Mouse (Mus musculus): ENCODE measurements around the gene Rab30. TPM values are rescaled to one million over a fixed set of nuclear protein-coding genes. Genes with fewer than 3 reads are reported as not detected.
A peak's percentile ranks its signal among the peaks of the same experiment; 100 is the strongest.

Gene Rab30
- polyA plus RNA-seq, 1 experiment from 2014 or later = 6.2 TPM

DNA sequence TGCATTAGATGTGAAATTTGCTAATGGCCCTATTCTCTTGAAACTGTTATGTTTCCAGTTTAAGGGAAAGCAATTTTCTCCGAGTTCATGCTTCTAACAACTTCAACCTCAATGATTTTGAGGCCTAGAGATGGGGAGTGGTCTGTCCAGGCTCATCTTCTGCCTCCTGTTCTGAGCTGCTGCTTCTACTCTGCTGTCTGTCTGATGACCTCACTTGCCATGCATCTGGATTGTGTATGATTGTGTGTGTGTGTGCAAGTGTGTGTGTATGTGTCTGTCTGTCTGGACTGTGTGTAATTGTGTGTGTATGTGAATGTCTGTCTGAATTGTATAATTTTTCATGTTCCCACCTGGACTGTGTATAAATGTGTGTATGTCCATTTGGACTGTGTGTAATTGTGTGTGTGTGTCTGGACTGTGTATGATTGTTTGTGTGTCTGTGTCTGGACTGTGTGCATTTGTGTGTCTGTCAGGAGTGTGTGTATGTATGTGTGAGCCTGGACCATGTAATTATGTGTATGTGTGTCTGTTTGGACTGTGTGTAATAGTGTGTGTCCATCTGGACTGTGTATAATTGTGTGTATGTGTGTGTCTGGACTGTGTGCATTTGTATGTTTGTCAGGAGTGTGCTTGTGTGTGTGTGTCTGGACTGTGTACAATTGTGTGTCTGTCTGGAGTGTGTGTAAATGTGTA, 81.2 kb downstream of the Rab30 start:
- H3K4me2 ChIP-seq = no peak overlapping the region
- WGBS (ENCODE audit: insufficient replicate concordance) = 46% methylated on average over 1 of the region's 1 CpGs

DNA sequence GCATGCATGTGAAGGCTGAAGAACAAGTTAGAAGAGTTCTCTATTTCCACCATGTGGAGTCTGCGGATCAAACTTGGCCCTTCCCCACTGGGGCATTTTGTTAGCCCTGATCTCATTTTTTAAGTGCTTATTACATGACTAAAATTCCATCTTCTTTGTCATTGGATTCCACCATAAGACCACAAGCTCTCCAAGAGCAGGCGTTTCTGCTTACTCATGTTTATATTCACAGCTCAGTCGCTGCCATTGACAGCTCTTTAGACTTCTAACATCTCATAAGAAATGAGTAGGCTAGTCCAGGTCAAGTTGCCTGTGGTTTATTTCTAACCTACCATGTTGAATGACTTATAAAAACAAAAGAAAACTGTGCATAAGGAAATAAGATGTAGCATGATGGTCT, 84.8 kb downstream of the Rab30 start:
- no peak for ATAC-seq
- Histone ChIP-seq H3K4me2 (no peak overlapping the region), H3K4me1 (no peaks in the 10 kb centered on the region), H3K27ac (no peak overlapping the region), H3K9me3 (replicated peaks) (no peaks in the 10 kb centered on the region), H3K36me3 (no peaks in the 10 kb centered on the region), H3K9ac (no peak overlapping the region), H3K4me3 (no peak overlapping the region), H3K27me3 (replicated peaks) (no peaks in the 10 kb centered on the region)
- WGBS (ENCODE audit: insufficient replicate concordance) = 84% methylated on average over 3 of the region's 3 CpGs

More for the DNA sequence above, 81.2 kb downstream of the Rab30 start:
- Histone ChIP-seq H3K27ac (no peak overlapping the region), H3K9me3 (replicated peaks) (no peaks in the 10 kb centered on the region), H3K9ac (no peak overlapping the region), H3K4me1 (no peaks in the 10 kb centered on the region), H3K4me3 (no peak overlapping the region), H3K36me3 (no peaks in the 10 kb centered on the region), H3K27me3 (replicated peaks) (no peaks in the 10 kb centered on the region)
- 0 out of 2 replicates have a peak, but pooled peaks have one; percentile 30 for ATAC-seq

DNA sequence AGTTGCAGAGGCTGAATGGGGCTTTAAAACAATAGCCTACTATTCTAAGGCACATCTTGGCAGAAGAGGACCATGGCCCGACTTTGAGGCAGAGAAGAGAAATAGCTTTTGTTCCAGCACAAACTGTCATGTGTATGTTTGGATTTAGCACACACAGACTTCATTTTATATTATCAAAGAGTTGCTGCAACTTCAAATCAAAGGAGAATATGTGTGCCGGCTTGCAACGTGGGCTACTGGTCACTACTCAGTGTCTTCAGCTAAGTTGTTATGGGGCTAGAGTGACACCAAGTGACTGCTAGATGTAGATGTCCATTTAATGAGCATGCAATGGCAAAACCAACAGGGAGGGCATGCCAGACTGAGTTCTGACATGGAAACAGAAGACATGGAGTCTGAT, 86.6 kb downstream of the Rab30 start:
- no peaks in the 10 kb centered on the region for H3K9me3 ChIP-seq (replicated peaks)
- no peak overlapping the region for H3K4me2 ChIP-seq
- H3K4me3 ChIP-seq = no peak overlapping the region
- WGBS (ENCODE audit: insufficient replicate concordance) = 56% methylated on average over 3 of the region's 3 CpGs
- H3K27me3 ChIP-seq (replicated peaks) = no peaks in the 10 kb centered on the region
- H3K36me3 ChIP-seq = no peaks in the 10 kb centered on the region
- no peak overlapping the region for H3K9ac ChIP-seq
- H3K4me1 ChIP-seq = no peaks in the 10 kb centered on the region
- ATAC-seq = no peak
- H3K27ac ChIP-seq = no peak overlapping the region

DNA sequence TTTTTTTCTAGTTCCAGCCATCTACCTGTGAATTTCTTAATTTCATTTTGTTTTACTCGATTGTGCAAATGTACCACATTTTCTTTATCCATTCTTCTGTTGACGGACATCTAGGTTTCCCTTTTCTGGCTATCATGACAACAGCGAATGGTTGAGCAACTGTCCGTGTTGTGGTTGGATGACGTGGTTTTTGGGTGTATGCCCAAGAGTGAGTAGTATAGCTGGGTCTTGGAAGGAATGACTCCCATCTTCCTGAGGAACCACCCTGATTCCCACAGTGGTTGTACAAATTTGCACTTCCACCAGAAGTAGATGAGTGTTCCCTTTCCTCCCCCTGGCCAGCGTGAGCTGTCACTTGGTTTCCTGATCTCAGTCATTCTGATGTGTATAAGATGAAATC, 91.0 kb downstream of the Rab30 start:
- ATAC-seq = no peak
- Histone ChIP-seq H3K4me1 (no peaks in the 10 kb centered on the region), H3K4me2 (no peak overlapping the region), H3K27me3 (replicated peaks) (no peaks in the 10 kb centered on the region), H3K9me3 (replicated peaks) (no peaks in the 10 kb centered on the region), H3K9ac (no peak overlapping the region), H3K4me3 (no peak overlapping the region), H3K36me3 (no peaks in the 10 kb centered on the region), H3K27ac (no peak overlapping the region)
- 62% methylated on average over 6 of the region's 6 CpGs for WGBS (ENCODE audit: insufficient replicate concordance)

DNA sequence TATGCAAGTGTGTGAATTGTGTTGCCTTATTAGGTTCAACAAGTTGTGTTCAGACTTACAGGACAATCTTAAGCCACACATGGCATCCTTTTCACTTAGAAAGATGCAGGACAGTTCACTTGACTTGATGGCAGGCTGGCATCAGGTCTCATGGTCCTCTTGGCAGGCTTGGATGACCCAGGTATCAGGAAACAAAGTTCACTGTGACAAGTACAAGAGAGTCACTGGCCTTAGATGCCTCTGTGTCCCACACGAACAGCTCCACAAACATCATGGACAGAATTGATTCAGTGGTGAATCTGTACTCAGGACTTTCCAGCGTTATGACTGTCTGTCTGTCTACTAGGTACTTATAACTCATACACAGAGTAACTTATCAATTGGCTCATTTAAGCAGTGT, 93.0 kb downstream of the Rab30 start:
- Histone ChIP-seq H3K9me3 (replicated peaks) (no peaks in the 10 kb centered on the region), H3K4me1 (no peaks in the 10 kb centered on the region), H3K9ac (no peak overlapping the region), H3K36me3 (no peaks in the 10 kb centered on the region), H3K27me3 (replicated peaks) (no peaks in the 10 kb centered on the region), H3K27ac (no peak overlapping the region), H3K4me3 (no peak overlapping the region), H3K4me2 (no peak overlapping the region)
- 71% methylated on average over 2 of the region's 2 CpGs for WGBS (ENCODE audit: insufficient replicate concordance)
- ATAC-seq = no peak

DNA sequence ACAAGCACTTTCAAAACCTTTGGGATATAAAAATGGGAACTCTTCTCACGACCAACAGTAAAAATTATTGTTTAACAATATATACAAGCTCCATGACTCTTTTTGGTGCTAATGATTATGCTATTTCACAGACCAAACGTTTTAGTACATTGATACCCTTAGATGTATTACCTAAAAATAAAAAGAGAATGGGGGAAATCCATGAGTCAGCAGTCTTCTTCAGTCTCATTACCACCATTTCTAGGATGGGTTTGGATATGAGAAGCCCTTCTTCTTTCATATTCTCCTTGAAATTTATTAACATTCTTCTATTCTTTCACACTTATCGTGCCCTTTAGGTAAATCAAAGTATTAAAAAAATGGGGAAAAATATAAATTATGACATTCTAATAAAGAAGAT, 95.0 kb downstream of the Rab30 start:
- Histone ChIP-seq H3K36me3 (no peaks in the 10 kb centered on the region), H3K27ac (no peak overlapping the region), H3K9me3 (replicated peaks) (no peaks in the 10 kb centered on the region), H3K4me3 (no peak overlapping the region), H3K4me2 (no peak overlapping the region), H3K27me3 (replicated peaks) (no peaks in the 10 kb centered on the region), H3K9ac (no peak overlapping the region), H3K4me1 (no peaks in the 10 kb centered on the region)
- no peak for ATAC-seq
- 55% methylated on average over 3 of the region's 3 CpGs for WGBS (ENCODE audit: insufficient replicate concordance)

DNA sequence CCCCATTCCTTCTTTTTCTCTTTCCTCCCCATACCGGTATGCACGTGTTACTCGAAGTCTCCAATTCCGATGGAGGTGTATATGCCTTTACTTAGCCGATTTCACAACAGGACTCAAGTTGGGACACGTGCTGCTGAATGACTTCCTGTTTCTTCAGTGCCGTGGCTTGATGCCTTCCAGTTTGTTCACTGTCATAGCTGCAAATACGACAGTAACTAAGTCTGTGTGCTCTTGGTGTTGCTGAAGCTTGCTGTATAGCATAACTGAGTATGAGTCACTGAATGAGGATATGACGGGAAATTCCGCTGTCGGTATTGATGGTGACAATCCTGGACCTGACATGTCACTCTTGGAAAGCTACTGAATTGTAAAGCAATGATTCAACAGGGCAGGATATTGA, 95.8 kb downstream of the Rab30 start:
- no peak for ATAC-seq
- Histone ChIP-seq H3K9ac (no peak overlapping the region), H3K27me3 (replicated peaks) (no peaks in the 10 kb centered on the region), H3K27ac (no peak overlapping the region), H3K36me3 (no peaks in the 10 kb centered on the region), H3K9me3 (replicated peaks) (no peaks in the 10 kb centered on the region), H3K4me2 (no peak overlapping the region), H3K4me1 (no peaks in the 10 kb centered on the region), H3K4me3 (no peak overlapping the region)
- 55% methylated on average over 11 of the region's 11 CpGs for WGBS (ENCODE audit: insufficient replicate concordance)

DNA sequence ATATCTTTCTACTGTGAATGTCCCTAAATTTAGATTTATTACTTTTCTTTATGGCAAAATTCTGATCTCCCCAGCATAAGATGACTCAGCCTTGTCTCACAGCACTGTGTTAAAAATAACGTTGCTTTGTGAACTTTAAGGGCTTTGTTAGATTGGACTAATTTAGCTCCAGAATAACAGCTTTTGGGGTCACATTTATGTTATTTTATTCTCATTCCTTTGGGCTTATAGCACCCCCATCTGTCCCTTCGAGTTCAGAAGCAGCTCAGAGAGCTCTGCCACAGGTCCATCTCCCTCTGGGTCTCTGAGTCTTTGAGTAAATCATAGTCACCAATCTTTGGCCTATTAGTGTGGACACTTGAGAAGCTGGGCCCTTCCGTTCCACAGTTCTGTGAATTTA, 96.5 kb downstream of the Rab30 start:
- H3K9ac ChIP-seq = no peak overlapping the region
- H3K27ac ChIP-seq = no peak overlapping the region
- 55% methylated on average over 3 of the region's 3 CpGs for WGBS (ENCODE audit: insufficient replicate concordance)
- H3K4me2 ChIP-seq = no peak overlapping the region
- no peak overlapping the region for H3K4me3 ChIP-seq
- no peaks in the 10 kb centered on the region for H3K9me3 ChIP-seq (replicated peaks)
- H3K4me1 ChIP-seq = no peaks in the 10 kb centered on the region
- no peaks in the 10 kb centered on the region for H3K27me3 ChIP-seq (replicated peaks)
- no peak for ATAC-seq
- no peaks in the 10 kb centered on the region for H3K36me3 ChIP-seq

DNA sequence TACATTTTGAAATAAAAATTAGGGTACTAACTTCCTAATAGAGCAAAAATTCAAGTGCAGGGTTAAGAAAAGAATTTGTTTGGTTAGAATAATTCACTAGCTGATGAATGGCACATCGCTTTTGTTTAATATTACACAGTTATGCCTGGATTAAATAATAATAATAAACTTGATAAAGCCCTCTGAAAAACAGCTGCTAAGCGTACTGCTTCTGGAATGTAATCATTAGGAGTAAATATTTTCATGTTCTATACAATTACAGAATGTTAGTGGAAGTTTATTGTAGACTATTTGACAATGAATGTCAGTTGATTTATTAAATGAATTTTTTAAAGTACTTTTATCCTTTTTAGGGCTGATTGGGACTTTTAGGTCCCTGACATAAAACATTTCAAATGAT, 100.9 kb downstream of the Rab30 start:
- Histone ChIP-seq H3K9ac (no peak overlapping the region), H3K9me3 (replicated peaks) (no peaks in the 10 kb centered on the region), H3K27ac (no peak overlapping the region), H3K4me2 (no peak overlapping the region), H3K4me3 (no peak overlapping the region), H3K4me1 (no peaks in the 10 kb centered on the region), H3K36me3 (no peaks in the 10 kb centered on the region), H3K27me3 (replicated peaks) (no peaks in the 10 kb centered on the region)
- WGBS (ENCODE audit: insufficient replicate concordance) = 54% methylated on average over 2 of the region's 2 CpGs
- no peak for ATAC-seq

DNA sequence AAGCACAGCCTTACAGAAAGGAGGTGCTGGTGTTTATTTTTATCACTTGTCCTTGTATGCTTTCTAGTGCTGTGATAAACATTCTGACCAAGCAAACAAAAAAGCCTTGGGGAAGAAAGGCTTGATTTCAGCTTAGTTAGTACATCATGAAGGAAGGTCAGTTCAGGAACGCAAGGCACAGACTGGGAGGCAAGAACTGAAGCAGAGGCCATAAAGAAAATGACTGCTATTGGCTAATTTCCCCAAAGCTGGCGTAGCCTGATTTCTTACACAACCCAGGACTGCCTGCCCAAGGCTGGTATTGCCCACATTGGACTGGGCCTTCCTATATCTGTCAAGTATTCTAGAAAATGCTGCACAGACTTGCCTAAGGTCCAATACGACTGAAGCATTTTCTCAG, 106.8 kb downstream of the Rab30 start:
- 70% methylated on average over 3 of the region's 3 CpGs for WGBS (ENCODE audit: insufficient replicate concordance)
- Histone ChIP-seq H3K4me2 (no peak overlapping the region), H3K4me1 (no peaks in the 10 kb centered on the region), H3K4me3 (no peak overlapping the region), H3K27me3 (replicated peaks) (no peaks in the 10 kb centered on the region), H3K9me3 (replicated peaks) (no peaks in the 10 kb centered on the region), H3K27ac (no peak overlapping the region), H3K36me3 (no peaks in the 10 kb centered on the region), H3K9ac (no peak overlapping the region)
- no peak for ATAC-seq

DNA sequence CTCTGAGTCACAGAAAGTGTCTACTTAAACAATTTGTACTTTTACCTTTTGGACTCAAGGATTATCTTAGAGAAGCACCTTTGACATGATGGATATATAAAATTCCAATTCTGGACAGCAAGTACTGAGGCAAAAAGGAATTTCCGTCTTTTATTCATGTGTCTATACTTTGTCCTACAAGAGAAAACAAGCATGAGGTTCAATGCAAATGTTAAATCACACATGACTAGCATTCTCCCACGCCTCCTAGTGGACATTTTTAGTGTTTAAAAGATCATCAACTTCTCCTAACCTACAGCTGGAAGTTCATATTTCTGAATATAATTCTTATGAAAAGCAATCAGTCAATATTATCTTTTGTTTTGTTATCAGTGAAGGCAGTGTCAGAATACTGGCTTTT, 125.1 kb downstream of the Rab30 start:
- Histone ChIP-seq H3K9me3 (replicated peaks) (no peaks in the 10 kb centered on the region), H3K9ac (no peak overlapping the region), H3K27ac (no peak overlapping the region), H3K4me2 (no peak overlapping the region), H3K4me3 (no peak overlapping the region), H3K4me1 (peaks cover 4% of the 10 kb centered on the region; the same call in 1 of the 2 replicates), H3K27me3 (replicated peaks) (no peaks in the 10 kb centered on the region), H3K36me3 (peaks cover 60% of the 10 kb centered on the region)
- WGBS (ENCODE audit: insufficient replicate concordance) = 30% methylated on average over 2 of the region's 2 CpGs
- ATAC-seq = no peak

DNA sequence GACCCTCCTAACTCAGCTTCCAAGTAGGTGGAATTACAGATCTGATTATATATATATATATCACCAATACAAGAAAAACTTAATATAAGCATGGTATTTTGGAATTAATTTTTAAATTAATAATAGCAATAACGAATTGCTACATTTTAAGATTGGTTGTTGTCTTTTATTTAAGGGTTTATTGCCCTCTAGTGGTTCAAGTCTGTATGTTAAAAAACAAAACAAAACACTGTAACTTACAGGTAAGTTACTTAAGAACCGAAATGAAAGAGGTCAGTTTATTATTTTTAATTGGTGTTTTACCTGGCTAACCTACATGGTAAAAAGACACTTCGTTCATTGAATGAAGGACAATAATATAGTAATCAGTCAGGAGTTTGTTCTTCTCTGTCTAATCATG, 128.8 kb downstream of the Rab30 start:
- no peak overlapping the region for H3K9ac ChIP-seq

DNA sequence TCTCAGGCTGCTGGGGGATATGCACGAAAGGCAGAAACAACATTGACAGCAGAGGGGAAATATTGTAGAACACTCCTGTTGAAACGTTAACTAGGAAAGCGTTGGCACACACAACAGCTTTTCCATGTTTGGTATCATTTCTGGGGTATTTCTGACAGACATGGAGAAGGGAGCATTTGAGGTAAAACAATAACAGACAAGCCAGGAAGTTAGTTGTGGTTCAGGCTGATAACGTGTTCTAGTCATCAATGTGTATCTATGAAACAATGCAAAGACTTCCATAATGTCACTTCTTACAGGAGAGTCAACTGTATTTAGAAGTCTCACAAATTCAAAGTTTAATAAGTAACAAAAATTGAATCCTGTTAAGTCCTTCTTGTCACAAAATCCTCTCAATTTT, 130.2 kb downstream of the Rab30 start:
- Histone ChIP-seq H3K9me3 (replicated peaks) (no peaks in the 10 kb centered on the region), H3K4me3 (no peak overlapping the region), H3K27ac (no peak overlapping the region), H3K36me3 (peaks cover 32% of the 10 kb centered on the region), H3K27me3 (replicated peaks) (no peaks in the 10 kb centered on the region), H3K4me2 (0 out of 2 replicates have a peak overlapping the region, but pooled peaks have one; percentile 86), H3K4me1 (peaks cover 33% of the 10 kb centered on the region), H3K9ac (no peak overlapping the region)
- no peak for ATAC-seq
- WGBS (ENCODE audit: insufficient replicate concordance) = 67% methylated on average over 4 of the region's 4 CpGs

More for the DNA sequence above, 128.8 kb downstream of the Rab30 start:
- Histone ChIP-seq H3K9me3 (replicated peaks) (no peaks in the 10 kb centered on the region), H3K4me2 (no peak overlapping the region), H3K4me1 (peaks cover 24% of the 10 kb centered on the region), H3K36me3 (peaks cover 42% of the 10 kb centered on the region), H3K4me3 (no peak overlapping the region), H3K27me3 (replicated peaks) (no peaks in the 10 kb centered on the region), H3K27ac (no peak overlapping the region)
- WGBS (ENCODE audit: insufficient replicate concordance) = 69% methylated on average over 3 of the region's 3 CpGs
- ATAC-seq = no peak

All from liver, embryonic 12.5 days (tissue).